Mouse (Mus musculus) Muller cell, postnatal 12 days (primary cell): ENCODE data around the gene Prpf6.

Experiments used
- DNase-seq: peaks from one replicate; pipeline ENCODE4 v3.0.0-alpha.2; 2015; ENCODE audit errors: inconsistent ontology term

Prpf6 gene

GRCm38 (mm10) chr2:181596221-181596960 is 4.7 kb downstream of the Prpf6 start:
- DNase-seq, result no peak

GRCm38 (mm10) chr2:181597378-181598061 is 5.9 kb downstream of the Prpf6 start:
- DNase-seq, result peak; percentile 69

- DNase-seq, result peak; percentile 54
Measured at GRCm38 (mm10) chr2:181598454-181599351, 7.0 kb downstream of the Prpf6 start, which contains the start of gene Samd10. TSS of gene Samd10 (minus strand) at chr2:181599212.

GRCm38 (mm10) chr2:181600226-181600758 is 8.6 kb downstream of the Prpf6 start:
- DNase-seq, result no peak

- peak; percentile 95 for DNase-seq
Measured at GRCm38 (mm10) chr2:181600828-181601750, 9.4 kb downstream of the Prpf6 start.

DNA sequence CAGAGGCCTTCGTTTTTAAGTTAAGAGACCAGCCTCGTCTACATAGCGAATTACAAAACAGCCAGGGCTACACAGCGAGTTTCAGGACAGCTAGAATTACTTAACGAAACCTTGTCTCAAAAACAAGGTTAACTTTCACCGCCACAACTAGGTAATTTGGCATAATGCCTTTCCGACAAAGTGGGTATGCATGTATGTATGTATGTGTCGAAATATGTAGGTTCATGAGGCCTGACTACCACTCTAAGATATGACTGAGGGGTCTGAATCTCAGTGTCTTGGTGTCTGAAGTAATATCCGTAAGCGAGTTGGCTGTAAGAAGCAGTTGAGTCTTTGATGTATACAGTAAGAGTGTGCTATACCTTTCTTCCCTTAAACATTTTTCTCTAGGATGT is 10.1 kb downstream of the Prpf6 start:
- no peak for DNase-seq

DNA sequence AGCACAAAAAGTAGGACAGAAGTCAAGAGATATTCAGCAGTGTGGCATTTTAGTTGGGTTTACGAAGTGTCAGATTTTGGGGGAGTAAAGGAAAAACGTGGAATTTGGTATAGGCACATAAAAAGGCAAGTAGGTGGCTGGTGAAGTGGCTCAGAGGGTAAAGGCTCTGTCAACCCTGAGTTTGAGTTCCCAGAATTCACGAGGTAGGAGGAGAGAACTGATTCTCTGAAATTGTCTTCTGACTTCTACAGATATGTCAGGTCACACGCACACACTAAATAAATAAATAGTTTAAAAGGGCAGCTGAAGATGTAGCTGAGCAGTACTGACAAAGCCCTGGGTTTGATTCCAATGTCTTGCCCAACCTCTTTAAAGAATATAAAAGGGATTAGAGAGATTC is 10.7 kb downstream of the Prpf6 start:
- DNase-seq, result no peak

DNA sequence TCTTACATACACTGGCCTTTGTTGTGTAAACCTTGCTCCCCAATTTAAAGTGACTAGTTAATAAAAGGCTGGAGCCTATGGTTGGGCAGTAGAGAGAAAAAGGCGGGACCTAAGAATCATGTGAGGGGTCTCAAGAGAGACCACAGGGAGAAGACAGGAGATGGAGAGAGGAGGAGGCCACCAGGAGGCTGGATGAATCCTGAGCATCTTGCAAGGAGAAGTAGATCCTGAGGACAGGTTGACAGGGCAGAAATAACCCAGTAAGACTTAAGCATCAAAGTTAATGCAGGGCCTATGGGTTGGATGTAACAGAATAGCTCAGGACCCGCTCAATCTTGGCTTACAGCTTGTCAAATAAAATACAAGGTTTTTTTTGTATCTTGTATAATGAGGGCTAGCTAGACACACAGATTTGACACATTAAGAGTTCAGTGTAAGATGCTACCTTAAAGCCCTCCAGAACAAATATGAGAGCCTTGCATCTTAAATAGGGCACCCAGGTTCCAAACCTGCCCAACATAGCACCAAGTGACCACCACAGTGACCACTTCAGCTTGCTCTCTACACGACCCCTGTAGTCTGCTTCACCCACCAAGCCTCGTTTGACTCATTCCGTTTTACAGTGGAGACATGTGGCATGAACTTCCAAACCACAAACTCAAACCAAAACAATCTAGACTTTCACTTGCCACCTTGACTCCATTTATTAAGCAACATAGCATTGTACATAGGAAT is 27.3 kb downstream of the Prpf6 start:
- no peak for DNase-seq

- no peak for DNase-seq
Measured at GRCm38 (mm10) chr2:181623401-181623800, 31.7 kb downstream of the Prpf6 start.

- no peak for DNase-seq
Measured at GRCm38 (mm10) chr2:181628471-181628870, 36.8 kb downstream of the Prpf6 start.

DNA sequence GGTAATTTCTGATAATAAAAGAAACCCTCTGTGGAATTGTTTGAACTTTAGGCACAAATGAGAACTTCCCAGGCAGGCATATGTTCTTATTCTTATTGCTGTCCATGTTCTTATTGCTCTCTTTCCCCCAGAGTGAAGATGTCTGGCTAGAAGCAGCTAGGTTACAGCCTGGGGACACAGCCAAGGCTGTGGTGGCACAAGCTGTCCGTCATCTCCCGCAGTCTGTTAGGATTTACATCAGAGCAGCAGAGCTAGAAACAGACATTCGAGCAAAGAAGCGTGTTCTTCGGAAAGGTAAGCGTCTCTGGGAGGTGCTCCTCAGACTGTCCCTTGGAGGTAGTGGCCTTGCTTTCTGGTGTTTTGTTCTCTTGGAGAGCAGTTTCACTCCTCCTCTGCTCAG is 41.0 kb downstream of the Prpf6 start:
- no peak for DNase-seq

- DNase-seq, result no peak
Measured at GRCm38 (mm10) chr2:181635865-181636264, 44.2 kb downstream of the Prpf6 start.

GRCm38 (mm10) chr2:181644361-181644760 is 52.7 kb downstream of the Prpf6 start:
- peak; percentile 17 for DNase-seq

GRCm38 (mm10) chr2:181645666-181646065 is 54.0 kb downstream of the Prpf6 start:
- no peak for DNase-seq

- DNase-seq, result no peak
Measured at GRCm38 (mm10) chr2:181646626-181647472, 55.2 kb downstream of the Prpf6 start.

GRCm38 (mm10) chr2:181648926-181649325 is 57.3 kb downstream of the Prpf6 start:
- no peak for DNase-seq

- DNase-seq, result no peak
Measured at GRCm38 (mm10) chr2:181653065-181653464, 61.4 kb downstream of the Prpf6 start.

GRCm38 (mm10) chr2:181653523-181653922 is 61.9 kb downstream of the Prpf6 start:
- no peak for DNase-seq

DNA sequence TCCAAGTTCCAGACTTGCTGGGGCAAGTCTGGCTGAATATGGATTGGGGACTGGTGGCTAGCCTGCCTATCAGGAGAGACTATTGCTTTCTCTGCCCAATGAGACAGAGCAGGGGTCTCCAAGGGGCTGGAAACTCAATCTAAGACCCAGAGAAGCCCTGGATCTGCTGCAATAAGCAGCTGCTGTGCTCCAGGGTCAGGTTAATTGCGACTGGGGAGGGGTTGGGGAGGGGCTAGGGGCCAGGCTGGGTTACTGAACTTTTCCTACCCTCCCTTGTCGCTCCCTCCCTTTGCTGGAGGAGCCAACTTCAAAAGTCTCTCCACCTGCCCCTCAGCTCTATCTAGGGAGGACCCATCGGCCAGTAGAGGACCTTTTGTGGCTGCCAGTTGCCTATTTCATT is 65.1 kb downstream of the Prpf6 start, which contains the start of gene Gm29797:
Gene Gm29797, plus strand, starts transcription at position 301 of the 400 bp plus-strand sequence.
- no peak for DNase-seq
